Mouse (Mus musculus) kidney, embryonic 14.5 days (tissue): ENCODE measurements at regions not wholly inside any gene's neighbourhood (a gene's known extent, or its start where the extent isn't known, plus 50 kb on each side); places are given as distances from the start of the nearest gene placed in this dataset.
"Not testable (repeated sequence)": the region's sequence is repeated elsewhere in the genome, so short reads cannot be mapped to it uniquely, and the experiment has no call there.

Experiments
- ATAC-seq: fragments of 200-750 bp; cut with Nextera tagmentation; 2 replicates; pipeline ENCODE4 v1.8.0; 2017; ENCODE audit warnings: moderate number of reproducible peaks, mild to moderate bottlenecking, moderate TSS enrichment, moderate library complexity; ENCODE audit not compliant: low FRiP score, low TSS enrichment
- H3K27ac ChIP-seq: fragments of 300-500 bp; sonication (generic); 2 replicates; pipeline ENCODE4 v1.5.1; 2014; ENCODE audit warnings: low read depth, mild to moderate bottlenecking, low read length, moderate library complexity, mixed read lengths
- H3K27me3 ChIP-seq: fragments of 300-500 bp; sonication (generic); 2 replicates; pipeline ENCODE4 v1.6.1; 2014; ENCODE audit warnings: mild to moderate bottlenecking, low read length; ENCODE audit not compliant: control insufficient read depth, insufficient read depth
- H3K36me3 ChIP-seq: fragments of 300-500 bp; sonication (generic); 2 replicates; pipeline ENCODE4 v1.6.1; 2014; ENCODE audit warnings: low read length, mixed read lengths; ENCODE audit not compliant: control insufficient read depth, insufficient read depth
- H3K4me1 ChIP-seq: fragments of 300-500 bp; sonication (generic); 2 replicates; pipeline ENCODE4 v1.6.1; 2014; ENCODE audit warnings: low read length, mixed read lengths; ENCODE audit not compliant: control insufficient read depth, insufficient read depth
- H3K4me2 ChIP-seq: fragments of 300-500 bp; sonication (generic); replicated peaks from 2 replicates; pipeline ENCODE4 v1.6.1; 2014; ENCODE audit warnings: low read depth, mild to moderate bottlenecking, low read length
- H3K4me3 ChIP-seq: fragments of 300-500 bp; sonication (generic); 2 replicates; pipeline ENCODE4 v1.5.1; 2014; ENCODE audit warnings: mild to moderate bottlenecking, low read length
- H3K9ac ChIP-seq: fragments of 300-500 bp; sonication (generic); 2 replicates; pipeline ENCODE4 v1.6.1; 2014; ENCODE audit warnings: low read depth, mild to moderate bottlenecking, low read length, moderate library complexity
- H3K9me3 ChIP-seq: fragments of 300-500 bp; sonication (generic); 2 replicates; pipeline ENCODE4 v1.6.1; 2016; ENCODE audit warnings: low read length; ENCODE audit not compliant: control insufficient read depth
- WGBS: fragments of 180-500 bp; shearing (Covaris S2); extraction: QIAGEN DNeasy Blood & Tissue Kit; methylation state at CpG from one replicate; pipeline ENCODE4 v1.1.7; 2014; 5-methylcytosine and 5-hydroxymethylcytosine counted together

DNA sequence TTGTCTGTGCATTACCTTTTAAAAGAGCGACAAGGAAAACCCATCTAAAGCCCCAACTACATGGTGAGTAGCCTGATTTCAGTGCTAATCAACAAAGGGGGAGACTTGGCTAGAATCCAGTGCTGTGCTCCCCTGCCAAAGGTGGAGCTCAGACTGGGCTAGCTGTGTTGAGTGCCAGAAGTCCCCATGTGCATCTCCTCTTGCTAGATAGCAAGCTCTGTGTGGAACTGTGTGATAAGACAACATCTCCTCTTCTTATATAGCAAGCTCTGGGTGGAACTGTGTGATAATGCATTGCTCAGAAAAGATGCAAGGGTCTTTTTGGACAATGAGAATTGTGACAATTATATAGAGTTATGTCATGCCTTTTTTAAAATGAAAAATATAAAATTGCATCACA lies 741.4 kb downstream of the Adam6a start:
- Histone ChIP-seq H3K27me3 (no peaks in the 10 kb centered on the region), H3K9ac (no peak overlapping the region), H3K4me1 (no peaks in the 10 kb centered on the region), H3K27ac (no peak overlapping the region), H3K9me3 (peaks cover 6% of the 10 kb centered on the region), H3K4me2 (no peak overlapping the region), H3K4me3 (no peak overlapping the region), H3K36me3 (no peaks in the 10 kb centered on the region)
- no peak for ATAC-seq
- WGBS: 88% methylated on average over 1 of the region's 1 CpGs

DNA sequence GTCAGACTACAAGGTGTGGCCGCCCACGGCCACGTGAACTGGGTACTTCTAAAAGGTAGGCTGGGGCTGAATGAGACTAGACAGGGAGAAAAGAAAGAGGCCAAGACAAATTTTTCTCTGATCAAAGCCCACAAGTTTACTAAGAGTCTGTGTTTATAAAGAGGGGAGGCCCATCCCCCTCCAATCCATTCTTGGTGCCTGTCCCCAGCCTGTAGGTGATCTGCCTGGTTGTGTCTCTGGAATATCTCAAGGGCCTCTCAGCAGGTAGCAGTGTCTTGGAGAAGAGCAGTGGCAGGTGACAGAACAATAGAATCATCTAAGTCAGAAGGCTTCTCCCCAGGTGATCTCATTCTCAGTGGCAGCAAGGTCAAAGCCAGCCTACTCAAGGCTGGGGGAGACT lies 743.3 kb downstream of the Adam6a start:
- ATAC-seq: no peak
- Histone ChIP-seq H3K9me3 (peaks cover 6% of the 10 kb centered on the region), H3K36me3 (no peaks in the 10 kb centered on the region), H3K4me3 (no peak overlapping the region), H3K9ac (no peak overlapping the region), H3K4me2 (no peak overlapping the region), H3K27ac (no peak overlapping the region), H3K27me3 (no peaks in the 10 kb centered on the region), H3K4me1 (no peaks in the 10 kb centered on the region)
- 82% methylated on average over 3 of the region's 3 CpGs for WGBS

DNA sequence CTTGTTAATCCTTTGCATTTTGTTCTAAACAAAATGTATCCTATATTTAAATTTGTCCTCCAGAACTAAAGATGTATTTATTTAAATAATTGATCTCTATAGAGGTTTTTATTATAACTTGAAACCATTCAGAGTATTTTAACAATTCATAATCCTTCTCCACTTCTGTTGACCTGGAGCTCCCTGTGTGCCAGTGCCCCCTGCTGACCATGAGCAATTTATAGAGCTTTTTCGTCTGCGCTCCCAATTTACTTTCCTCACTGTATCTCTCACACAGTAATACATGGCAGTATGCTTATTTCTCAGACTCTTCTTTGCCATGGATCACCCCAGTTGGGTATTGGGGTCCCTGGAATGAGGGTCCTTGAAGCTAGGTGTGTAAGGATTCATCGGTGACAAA lies 747.4 kb downstream of the Adam6a start:
- H3K36me3 ChIP-seq: no peaks in the 10 kb centered on the region
- H3K9ac ChIP-seq: no peak overlapping the region
- WGBS: 92% methylated on average over 3 of the region's 3 CpGs
- no peak overlapping the region for H3K4me2 ChIP-seq
- H3K27me3 ChIP-seq: no peaks in the 10 kb centered on the region
- no peaks in the 10 kb centered on the region for H3K4me1 ChIP-seq
- H3K9me3 ChIP-seq: peaks cover 12% of the 10 kb centered on the region
- ATAC-seq: no peak
- H3K27ac ChIP-seq: no peak overlapping the region
- no peak overlapping the region for H3K4me3 ChIP-seq

DNA sequence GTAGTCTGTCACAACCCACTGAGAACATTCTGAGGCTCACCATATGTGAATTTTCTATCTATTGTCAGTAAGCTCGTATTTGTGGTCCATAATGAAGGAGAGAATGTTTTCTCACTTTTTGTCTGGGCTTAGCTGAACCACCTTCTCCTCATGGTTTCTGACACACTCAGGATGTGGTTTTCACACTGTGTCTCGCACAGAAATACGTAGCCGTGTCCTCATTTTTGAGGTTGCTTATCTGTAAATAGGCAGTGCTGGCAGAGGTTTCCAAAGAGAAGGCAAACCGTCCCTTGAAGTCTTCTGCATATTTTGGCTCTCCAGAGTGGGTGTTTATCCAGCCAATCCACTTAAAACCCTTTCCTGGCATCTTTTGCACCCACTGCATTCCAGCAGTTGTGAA lies 756.1 kb downstream of the Adam6a start:
- Histone ChIP-seq H3K9me3 (peaks cover 6% of the 10 kb centered on the region), H3K4me1 (no peaks in the 10 kb centered on the region), H3K4me3 (no peak overlapping the region), H3K27me3 (no peaks in the 10 kb centered on the region), H3K36me3 (no peaks in the 10 kb centered on the region), H3K27ac (no peak overlapping the region), H3K9ac (no peak overlapping the region), H3K4me2 (no peak overlapping the region)
- ATAC-seq: no peak
- 84% methylated on average over 5 of the region's 5 CpGs for WGBS

DNA sequence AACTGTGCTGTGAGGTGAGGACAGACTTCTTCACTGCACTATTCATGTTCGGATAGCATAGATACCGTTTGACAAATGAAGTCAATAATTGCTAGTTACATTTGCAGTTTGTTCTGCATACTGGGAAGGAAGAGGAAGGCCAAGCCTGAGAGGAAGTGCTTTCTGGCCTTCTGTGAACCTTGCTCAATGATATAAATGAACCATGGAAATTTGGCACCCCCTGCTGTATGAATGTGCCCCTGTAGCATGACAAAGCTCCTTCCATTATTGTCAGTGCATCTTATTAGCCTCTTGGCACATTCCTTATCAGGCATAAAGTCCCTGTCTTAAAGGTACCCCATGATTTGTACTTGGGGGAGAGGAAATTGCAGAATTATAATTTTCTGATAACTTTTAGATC lies 758.0 kb downstream of the Adam6a start:
- Histone ChIP-seq H3K27me3 (no peaks in the 10 kb centered on the region), H3K27ac (no peak overlapping the region), H3K4me2 (no peak overlapping the region), H3K9ac (no peak overlapping the region), H3K9me3 (peaks cover 5% of the 10 kb centered on the region; the same call in 1 of the 2 replicates), H3K4me1 (no peaks in the 10 kb centered on the region), H3K4me3 (no peak overlapping the region), H3K36me3 (no peaks in the 10 kb centered on the region)
- 83% methylated on average over 2 of the region's 2 CpGs for WGBS
- ATAC-seq: no peak

DNA sequence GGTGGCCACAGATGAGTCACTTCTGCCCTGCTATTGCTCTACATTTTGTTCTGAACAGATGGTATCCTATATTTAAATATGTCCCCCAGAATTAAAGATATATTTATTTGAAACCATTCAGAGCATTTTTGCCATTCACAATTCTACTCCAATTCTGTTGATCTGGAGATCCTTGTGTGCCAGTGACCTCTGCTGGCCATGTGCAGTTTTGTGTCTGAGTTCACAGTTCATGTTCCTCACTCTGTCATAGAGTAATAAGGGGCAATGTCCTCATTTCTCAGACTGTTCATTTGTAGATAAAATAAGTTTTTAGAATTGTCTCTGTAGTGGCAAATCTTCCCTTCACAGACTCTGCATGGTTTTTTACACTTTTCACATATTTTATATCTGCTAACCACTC lies 788.8 kb downstream of the Adam6a start:
- no peak overlapping the region for H3K4me2 ChIP-seq
- ATAC-seq: no peak
- H3K9ac ChIP-seq: no peak overlapping the region
- no peaks in the 10 kb centered on the region for H3K36me3 ChIP-seq
- no peaks in the 10 kb centered on the region for H3K27me3 ChIP-seq
- no peaks in the 10 kb centered on the region for H3K4me1 ChIP-seq
- no peak overlapping the region for H3K4me3 ChIP-seq
- H3K9me3 ChIP-seq: peaks cover 5% of the 10 kb centered on the region; the same call in 1 of the 2 replicates
- H3K27ac ChIP-seq: no peak overlapping the region

DNA sequence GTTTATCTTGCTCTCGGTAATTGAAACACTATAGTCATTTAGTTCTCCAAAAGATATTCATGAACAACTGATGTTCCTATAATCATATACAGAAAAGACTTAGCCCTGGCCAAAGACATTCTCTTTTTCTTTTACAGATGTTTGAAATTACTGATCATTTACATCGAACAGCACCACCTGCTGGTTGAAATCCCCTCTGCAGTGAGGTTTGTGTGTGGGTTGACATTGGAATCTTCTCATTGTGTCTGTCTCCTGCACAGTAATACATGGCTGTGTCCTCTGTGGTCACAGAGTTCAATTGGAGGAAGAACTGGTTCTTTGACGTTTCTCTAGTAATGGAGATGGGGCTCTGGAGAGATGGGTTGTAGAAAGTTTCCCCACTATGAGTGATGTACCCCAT lies 822.6 kb downstream of the Adam6a start:
- Histone ChIP-seq H3K4me3 (no peak overlapping the region), H3K9me3 (peaks cover 16% of the 10 kb centered on the region), H3K36me3 (no peaks in the 10 kb centered on the region), H3K4me2 (no peak overlapping the region), H3K27me3 (no peaks in the 10 kb centered on the region), H3K9ac (no peak overlapping the region), H3K27ac (no peak overlapping the region), H3K4me1 (no peaks in the 10 kb centered on the region)
- WGBS: 69% methylated on average over 3 of the region's 3 CpGs
- no peak for ATAC-seq

DNA sequence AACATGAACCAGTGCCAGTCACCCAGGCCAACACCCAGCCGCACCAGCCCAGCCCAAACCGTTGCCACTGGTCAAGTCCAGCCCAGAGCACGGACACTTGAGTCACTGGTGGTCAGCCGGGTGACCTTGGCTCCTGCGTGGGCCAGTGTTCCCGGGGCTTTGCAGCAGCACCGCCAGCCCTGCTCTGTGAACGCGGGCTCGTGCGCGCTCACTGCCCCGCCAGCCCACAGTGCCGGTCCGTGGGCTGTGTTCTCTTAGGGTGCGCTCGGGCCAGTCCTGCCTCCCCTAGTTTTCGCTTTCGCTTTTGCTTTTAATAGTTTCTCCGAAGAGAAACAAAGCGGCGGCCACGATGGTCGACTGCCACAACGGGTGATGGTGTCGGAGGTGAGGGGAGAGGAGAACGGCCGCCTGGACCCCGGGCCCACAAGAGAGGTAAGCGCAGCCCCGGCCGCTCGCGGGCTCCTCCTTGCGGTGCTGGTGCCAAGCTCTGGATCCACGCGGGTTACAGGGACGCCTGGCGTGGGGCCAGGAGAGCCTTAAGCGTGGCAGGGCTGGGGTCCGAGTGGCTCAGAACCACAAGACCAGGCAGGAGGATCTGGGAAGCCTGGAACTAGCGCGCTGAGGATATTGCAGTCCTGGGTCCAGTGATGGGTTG lies 835.1 kb downstream of the Adam6a start:
- H3K27me3 ChIP-seq, ATAC-seq, H3K36me3 ChIP-seq, H3K4me1 ChIP-seq, H3K27ac ChIP-seq, H3K9ac ChIP-seq, H3K4me3 ChIP-seq, H3K9me3 ChIP-seq: not testable (repeated sequence)
- 36% methylated on average over 36 of the region's 43 CpGs for WGBS
- peak overlapping the region; percentile 5; the same call in 1 of the 2 replicates for H3K4me2 ChIP-seq

DNA sequence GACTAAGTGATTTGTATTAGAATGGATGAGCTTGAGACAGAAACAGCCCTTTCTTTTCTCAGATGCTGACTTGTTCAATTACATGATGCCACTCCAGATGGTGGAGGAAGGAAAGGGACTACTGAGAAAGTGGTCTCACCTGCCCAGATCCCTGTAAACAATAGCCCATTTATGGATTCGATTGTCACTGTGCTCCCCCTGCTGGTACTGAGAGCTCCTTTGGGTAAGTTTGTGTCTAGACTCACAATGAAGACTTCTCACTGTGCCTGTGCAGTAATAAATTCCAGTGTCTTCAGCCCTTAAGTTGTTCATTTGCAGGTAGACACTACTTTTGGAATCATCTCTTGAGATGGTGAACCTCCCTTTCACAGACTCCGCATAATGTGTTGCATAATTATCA lies 847.7 kb downstream of the Adam6a start:
- Histone ChIP-seq H3K4me1 (no peaks in the 10 kb centered on the region), H3K4me3 (no peak overlapping the region), H3K9ac (no peak overlapping the region), H3K27me3 (no peaks in the 10 kb centered on the region), H3K9me3 (peaks cover 6% of the 10 kb centered on the region; the same call in 1 of the 2 replicates), H3K36me3 (no peaks in the 10 kb centered on the region), H3K27ac (no peak overlapping the region), H3K4me2 (no peak overlapping the region)
- WGBS: 70% methylated on average over 2 of the region's 2 CpGs
- ATAC-seq: no peak
